Mouse (Mus musculus) cerebellum, adult 2 months (tissue): ENCODE results near the gene Gtpbp2.

Experiments
- CTCF ChIP-seq: fragments of 200-500 bp; IDR thresholded peaks from 2 replicates; pipeline ENCODE4 v1.5.1; 2011; ENCODE audit warnings: low read depth, mild to moderate bottlenecking, control low read depth, low read length, moderate library complexity, borderline replicate concordance; ENCODE audit not compliant: insufficient read depth
- POLR2A ChIP-seq: fragments of 200-500 bp; IDR thresholded peaks from 2 replicates; pipeline ENCODE4 v1.6.1; 2011; ENCODE audit warnings: low read length, control low read depth, borderline replicate concordance; ENCODE audit not compliant: insufficient read depth

DNA sequence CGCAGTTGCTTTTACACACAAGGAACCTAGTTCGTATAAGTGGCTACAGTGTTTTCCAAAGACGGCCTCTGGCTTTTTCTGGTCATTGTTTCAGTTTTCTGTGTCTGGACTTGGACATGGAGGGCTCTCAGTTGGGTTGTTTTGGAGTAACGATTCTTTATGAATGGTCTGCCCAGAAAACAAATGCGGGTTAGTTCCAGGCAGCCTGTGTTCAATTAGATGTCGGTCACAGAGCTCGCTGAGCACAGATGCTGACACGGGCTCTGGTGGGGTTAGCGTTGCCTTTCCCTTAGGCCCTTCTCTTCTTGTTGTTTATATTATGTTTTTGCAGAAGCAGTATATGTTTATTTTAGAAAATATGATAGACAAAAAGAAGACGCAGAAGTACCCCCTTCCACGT is 44.7 kb upstream of the Gtpbp2 start:
- TF ChIP-seq CTCF (no peak), POLR2A (no peak)
